15 mouse cellular contexts compared by ENCODE assay signal in the genomic region with DNA sequence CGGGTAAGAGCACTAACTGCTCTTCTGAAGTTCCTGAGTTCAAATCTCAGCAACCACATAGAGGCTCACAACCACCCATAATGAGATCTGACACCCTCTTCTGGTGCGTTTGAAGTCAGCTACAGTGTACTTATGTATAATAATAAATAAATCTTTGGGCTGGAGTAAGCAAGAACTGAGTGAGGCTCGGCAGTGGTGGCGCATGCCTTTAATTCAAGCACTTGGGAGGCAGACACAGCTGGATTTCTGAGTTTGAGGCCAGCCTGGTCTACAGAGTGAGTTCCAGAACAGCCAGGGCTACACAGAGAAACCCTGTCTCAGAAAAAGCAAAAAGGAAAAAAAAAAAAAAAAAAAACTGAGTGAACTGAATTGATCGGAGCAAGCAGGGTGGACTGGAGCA. TPM values are rescaled to one million over a fixed set of nuclear protein-coding genes. Genes with fewer than 3 reads are reported as not detected.
"Had no signal": no experiment of that assay in that cellular context is flagged by ENCODE, and none has a peak within 500 bp of the region (broad histone marks: within the 10 kb centered on the region; RNA-seq: fewer than 3 reads in every experiment).

No protein-coding gene starts in this region.

RNA-seq across cellular contexts. Expression of a gene that starts 44.6 kb away (rescaled TPM):
- polyA plus RNA-seq: intestine, postnatal 0 days; kidney, embryonic 15.5 days; lung, adult 2 months; midbrain, embryonic 12.5 days; midbrain, embryonic 15.5 days; neural tube, embryonic 15.5 days; stomach, embryonic 14.5 days; stomach, postnatal 0 days; urinary bladder, adult 2 months had no signal

RNA-seq across cellular contexts. Expression of a gene that starts 49.2 kb away (rescaled TPM):
- polyA plus RNA-seq: intestine, postnatal 0 days; kidney, embryonic 15.5 days; limb, embryonic 11.5 days; limb, embryonic 14.5 days; liver, embryonic 11.5 days; lung, adult 2 months; lung, embryonic 16.5 days; midbrain, embryonic 12.5 days; midbrain, embryonic 15.5 days; neural tube, embryonic 12.5 days; neural tube, embryonic 15.5 days; stomach, embryonic 14.5 days; stomach, postnatal 0 days; thymus, adult 2 months; urinary bladder, adult 2 months had no signal
